Mouse (Mus musculus): ENCODE data around the gene Ovca2.

Ovca2 gene

DNA sequence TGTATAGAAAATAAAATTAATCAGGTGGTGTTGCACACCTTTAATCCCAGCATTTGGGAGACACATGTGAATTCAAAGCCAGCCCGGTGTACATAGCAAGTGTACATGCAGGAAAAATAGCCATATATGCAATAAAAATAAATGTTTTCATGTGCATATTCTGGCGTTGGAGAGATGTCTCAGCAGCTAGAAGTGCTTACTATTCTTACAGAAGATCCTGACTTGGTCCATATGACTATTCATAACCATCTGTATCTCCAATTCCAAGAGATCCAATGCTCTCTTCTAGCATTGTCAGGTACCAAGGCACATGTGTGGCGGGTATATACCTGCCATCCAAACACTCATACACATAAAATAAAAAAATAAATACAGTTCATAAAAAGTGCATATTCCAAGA lies 52.3 kb downstream of the Ovca2 start:
- DNase-seq (ENCODE audit: low read depth, low spot score), result no peak

All from embryo, embryonic 11.5 days (tissue).